ENCODE assay signal across 12 mouse cellular contexts in genomic region chr6:144579301-144579700, GRCm38 (mm10).
DNase-seq lines count a peak whose midpoint lies in the region; ATAC-seq and TF ChIP-seq lines count a peak whose summit lies in the region.
"Had no signal": no experiment of that assay in that cellular context is flagged by ENCODE, and none has a peak within 500 bp of the region (broad histone marks: within the 10 kb centered on the region; RNA-seq: fewer than 3 reads in every experiment).

No protein-coding gene starts in this region.

- H3K4me1 ChIP-seq in hindbrain, postnatal 0 days (ENCODE audit: insufficient read depth, low read length) = no peaks in the 10 kb centered on the region
- no peaks in the 10 kb centered on the region for H3K4me1 ChIP-seq in hindbrain, embryonic 14.5 days (replicated peaks; ENCODE audit: control insufficient read depth, insufficient read depth, low read length)
- peaks cover 7% of the 10 kb centered on the region for H3K4me1 ChIP-seq in midbrain, embryonic 11.5 days (ENCODE audit: control insufficient read depth, insufficient read depth, low read length)
- peaks cover 2% of the 10 kb centered on the region; the same call in 1 of the 2 replicates for H3K4me1 ChIP-seq in midbrain, embryonic 15.5 days
- H3K4me1 ChIP-seq in forebrain, embryonic 14.5 days (ENCODE audit: control insufficient read depth, insufficient read depth, low read length) = no peaks in the 10 kb centered on the region
- H3K4me1 ChIP-seq in stomach, postnatal 0 days (replicated peaks; ENCODE audit: control insufficient read depth, insufficient read depth) = no peaks in the 10 kb centered on the region

- ATAC-seq in hindbrain, postnatal 0 days = no peak
- no peak for ATAC-seq in hindbrain, embryonic 14.5 days (ENCODE audit: low FRiP score)
- no peak for ATAC-seq in midbrain, embryonic 11.5 days (ENCODE audit: low FRiP score)
- no peak for ATAC-seq in midbrain, embryonic 15.5 days (replicated peaks)
- ATAC-seq in forebrain, embryonic 14.5 days = 0 out of 2 replicates have a peak, but pooled peaks have one; percentile 20
- no peak for ATAC-seq in stomach, postnatal 0 days (ENCODE audit: low FRiP score, low TSS enrichment)

- 51% methylated on average over 12 of the region's 12 CpGs for WGBS in hindbrain, postnatal 0 days
- WGBS in hindbrain, embryonic 14.5 days = 49% methylated on average over 12 of the region's 12 CpGs
- WGBS in midbrain, embryonic 11.5 days = 56% methylated on average over 12 of the region's 12 CpGs
- 51% methylated on average over 12 of the region's 12 CpGs for WGBS in midbrain, embryonic 15.5 days
- 17% methylated on average over 12 of the region's 12 CpGs for WGBS in forebrain, embryonic 14.5 days
- WGBS in stomach, postnatal 0 days = 41% methylated on average over 12 of the region's 12 CpGs

- H3K36me3 ChIP-seq in hindbrain, postnatal 0 days (ENCODE audit: insufficient read depth, low read length) = no peaks in the 10 kb centered on the region
- H3K36me3 ChIP-seq in hindbrain, embryonic 14.5 days (replicated peaks; ENCODE audit: control insufficient read depth, insufficient read depth) = no peaks in the 10 kb centered on the region
- H3K36me3 ChIP-seq in midbrain, embryonic 11.5 days (ENCODE audit: control insufficient read depth, insufficient read depth, low read length) = no peaks in the 10 kb centered on the region
- H3K36me3 ChIP-seq in midbrain, embryonic 15.5 days (replicated peaks) = no peaks in the 10 kb centered on the region
- no peaks in the 10 kb centered on the region for H3K36me3 ChIP-seq in forebrain, embryonic 14.5 days (ENCODE audit: control insufficient read depth, insufficient read depth, low read length)
- no peaks in the 10 kb centered on the region for H3K36me3 ChIP-seq in stomach, postnatal 0 days (ENCODE audit: control insufficient read depth, insufficient read depth, low read length)
- H3K36me3 ChIP-seq: liver, embryonic 13.5 days had no signal

- H3K27ac ChIP-seq in hindbrain, postnatal 0 days = no peak overlapping the region
- H3K27ac ChIP-seq in hindbrain, embryonic 14.5 days = no peak overlapping the region
- H3K27ac ChIP-seq in midbrain, embryonic 11.5 days (ENCODE audit: low read depth, low read length) = no peak overlapping the region
- H3K27ac ChIP-seq in midbrain, embryonic 15.5 days = no peak overlapping the region
- no peak overlapping the region for H3K27ac ChIP-seq in forebrain, embryonic 14.5 days (ENCODE audit: low read depth, low read length)
- no peak overlapping the region for H3K27ac ChIP-seq in stomach, postnatal 0 days (replicated peaks)
- H3K27ac ChIP-seq: gastrocnemius, adult 2 months; liver, embryonic 13.5 days; macrophage had no signal

- no peak overlapping the region for H3K4me2 ChIP-seq in hindbrain, postnatal 0 days (ENCODE audit: low read depth, low read length)
- H3K4me2 ChIP-seq in hindbrain, embryonic 14.5 days (replicated peaks) = no peak overlapping the region
- no peak overlapping the region for H3K4me2 ChIP-seq in midbrain, embryonic 11.5 days
- no peak overlapping the region for H3K4me2 ChIP-seq in midbrain, embryonic 15.5 days
- no peak overlapping the region for H3K4me2 ChIP-seq in forebrain, embryonic 14.5 days (ENCODE audit: low read length)
- H3K4me2 ChIP-seq in stomach, postnatal 0 days (replicated peaks; ENCODE audit: low read depth) = no peak overlapping the region
- H3K4me2 ChIP-seq: liver, embryonic 13.5 days had no signal

- peak; percentile 11 for DNase-seq in hindbrain, postnatal 0 days (ENCODE audit: low spot score)
- no peak for DNase-seq in hindbrain, embryonic 14.5 days (ENCODE audit: low spot score)
- peak; percentile 73 for DNase-seq in midbrain, embryonic 11.5 days (ENCODE audit: low spot score, missing footprints)
- peak; percentile 29 for DNase-seq in forebrain, embryonic 14.5 days (ENCODE audit: low spot score)
- no peak for DNase-seq in stomach, postnatal 0 days (ENCODE audit: low spot score)
- no peak for DNase-seq in gastrocnemius, adult 18-20 months (ENCODE audit: low spot score)
- DNase-seq: adrenal gland, postnatal 14 days; cerebellum, postnatal 36 days; gastrocnemius, adult 2 months; liver, embryonic 13.5 days had no signal

- 0 out of 2 replicates have a peak, but pooled peaks have one; percentile 17 for TF ChIP-seq CTCF in hindbrain, postnatal 0 days (IDR thresholded peaks at IDR 0.05; ENCODE audit: low read depth)
- peak; percentile 17; the same call in 1 of the 2 replicates for TF ChIP-seq CTCF in stomach, postnatal 0 days (IDR thresholded peaks at IDR 0.05; ENCODE audit: low read depth)

- no peak overlapping the region for H3K9ac ChIP-seq in hindbrain, postnatal 0 days (replicated peaks; ENCODE audit: low read length)
- H3K9ac ChIP-seq in hindbrain, embryonic 14.5 days = no peak overlapping the region
- H3K9ac ChIP-seq in midbrain, embryonic 11.5 days (ENCODE audit: low read length) = no peak overlapping the region
- H3K9ac ChIP-seq in midbrain, embryonic 15.5 days = no peak overlapping the region
- no peak overlapping the region for H3K9ac ChIP-seq in forebrain, embryonic 14.5 days (ENCODE audit: low read length)
- no peak overlapping the region for H3K9ac ChIP-seq in stomach, postnatal 0 days (ENCODE audit: low read length)
- H3K9ac ChIP-seq: liver, embryonic 13.5 days had no signal

- no peak for TF ChIP-seq EP300 in stomach, postnatal 0 days (optimal IDR thresholded peaks at IDR 0.05)

- H3K27me3 ChIP-seq in hindbrain, postnatal 0 days (ENCODE audit: insufficient read depth, low read length) = no peaks in the 10 kb centered on the region
- H3K27me3 ChIP-seq in hindbrain, embryonic 14.5 days (ENCODE audit: control insufficient read depth, insufficient read depth, low read length) = no peaks in the 10 kb centered on the region
- no peaks in the 10 kb centered on the region for H3K27me3 ChIP-seq in midbrain, embryonic 11.5 days (ENCODE audit: control insufficient read depth, insufficient read depth, low read length)
- no peaks in the 10 kb centered on the region for H3K27me3 ChIP-seq in midbrain, embryonic 15.5 days (replicated peaks)
- no peaks in the 10 kb centered on the region for H3K27me3 ChIP-seq in forebrain, embryonic 14.5 days (replicated peaks; ENCODE audit: control insufficient read depth, insufficient read depth, low read length)
- H3K27me3 ChIP-seq in stomach, postnatal 0 days (ENCODE audit: control insufficient read depth, insufficient read depth, low read length) = no peaks in the 10 kb centered on the region
- H3K27me3 ChIP-seq: liver, embryonic 13.5 days had no signal

- no peak overlapping the region for H3K4me3 ChIP-seq in hindbrain, postnatal 0 days (ENCODE audit: low read length)
- no peak overlapping the region for H3K4me3 ChIP-seq in hindbrain, embryonic 14.5 days (replicated peaks; ENCODE audit: low read length)
- H3K4me3 ChIP-seq in midbrain, embryonic 11.5 days (ENCODE audit: low read depth, low read length) = no peak overlapping the region
- H3K4me3 ChIP-seq in midbrain, embryonic 15.5 days = no peak overlapping the region
- no peak overlapping the region for H3K4me3 ChIP-seq in forebrain, embryonic 14.5 days (ENCODE audit: low read depth, low read length)
- H3K4me3 ChIP-seq in stomach, postnatal 0 days (ENCODE audit: low read depth, low read length) = no peak overlapping the region
- H3K4me3 ChIP-seq: gastrocnemius, adult 2 months; liver, embryonic 13.5 days had no signal

- H3K9me3 ChIP-seq in hindbrain, postnatal 0 days (ENCODE audit: low read length) = no peaks in the 10 kb centered on the region
- H3K9me3 ChIP-seq in hindbrain, embryonic 14.5 days (ENCODE audit: control insufficient read depth, low read length) = no peaks in the 10 kb centered on the region
- no peaks in the 10 kb centered on the region for H3K9me3 ChIP-seq in midbrain, embryonic 11.5 days (ENCODE audit: control insufficient read depth, low read length)
- no peaks in the 10 kb centered on the region for H3K9me3 ChIP-seq in midbrain, embryonic 15.5 days
- H3K9me3 ChIP-seq in forebrain, embryonic 14.5 days (replicated peaks; ENCODE audit: control insufficient read depth, low read length) = no peaks in the 10 kb centered on the region
- H3K9me3 ChIP-seq in stomach, postnatal 0 days (ENCODE audit: control insufficient read depth, low read length) = no peaks in the 10 kb centered on the region
- H3K9me3 ChIP-seq: liver, embryonic 13.5 days had no signal

Comparison
In these comparisons a context has a peak if more than half of its experiments do, and no peak if none do; other contexts are left out.
1. DNase-seq: peak in hindbrain, postnatal 0 days (single experiment), midbrain, embryonic 11.5 days (single experiment) and forebrain, embryonic 14.5 days (single experiment); none in hindbrain, embryonic 14.5 days (single experiment), stomach, postnatal 0 days (single experiment) and gastrocnemius, adult 18-20 months (single experiment).